ENCODE assay signal across 21 mouse cellular contexts in genomic region chr7:78549461-78549860, GRCm38 (mm10).
DNase-seq lines count a peak whose midpoint lies in the region; ATAC-seq and TF ChIP-seq lines count a peak whose summit lies in the region.
"Had no signal": no experiment of that assay in that cellular context is flagged by ENCODE, and none has a peak within 500 bp of the region (broad histone marks: within the 10 kb centered on the region; RNA-seq: fewer than 3 reads in every experiment).

No protein-coding gene starts in this region.

- no peaks in the 10 kb centered on the region for H3K36me3 ChIP-seq in lung, postnatal 0 days (ENCODE audit: insufficient read depth, low read length)
- H3K36me3 ChIP-seq in midbrain, postnatal 0 days (ENCODE audit: insufficient read depth, low read length) = no peaks in the 10 kb centered on the region
- H3K36me3 ChIP-seq: embryonic facial prominence, embryonic 13.5 days; heart, embryonic 10.5 days; hindbrain, embryonic 12.5 days had no signal

- no peak for TF ChIP-seq EP300 in lung, postnatal 0 days (IDR thresholded peaks at IDR 0.05)

- no peak overlapping the region for H3K9ac ChIP-seq in lung, postnatal 0 days (replicated peaks; ENCODE audit: low read depth)
- no peak overlapping the region for H3K9ac ChIP-seq in midbrain, postnatal 0 days (replicated peaks; ENCODE audit: low read length, poor library complexity, severe bottlenecking)
- H3K9ac ChIP-seq: embryonic facial prominence, embryonic 13.5 days; forebrain, embryonic 13.5 days; forebrain, postnatal 0 days; hindbrain, embryonic 12.5 days had no signal

- no peak for TF ChIP-seq CTCF in lung, postnatal 0 days (IDR thresholded peaks at IDR 0.05)
- no peak for TF ChIP-seq CTCF in midbrain, postnatal 0 days (IDR thresholded peaks at IDR 0.05)

- ATAC-seq in frontal cortex, adult (ENCODE audit: low TSS enrichment) = peak; percentile 63
- ATAC-seq in lung, postnatal 0 days = no peak
- no peak for ATAC-seq in midbrain, postnatal 0 days (ENCODE audit: low FRiP score)
- ATAC-seq: activated CD4-positive, CD25-positive, alpha-beta regulatory T cell, adult 4 months; forebrain, embryonic 13.5 days; forebrain, postnatal 0 days; hindbrain, embryonic 16.5 days; inflammation-experienced regulatory T-cells, adult 6 months; intestine, postnatal 0 days; Patski had no signal

- no peaks in the 10 kb centered on the region for H3K27me3 ChIP-seq in lung, postnatal 0 days (replicated peaks; ENCODE audit: insufficient read depth, low read length)
- H3K27me3 ChIP-seq in midbrain, postnatal 0 days (ENCODE audit: insufficient read depth, low read length) = no peaks in the 10 kb centered on the region
- H3K27me3 ChIP-seq: embryonic facial prominence, embryonic 13.5 days; forebrain, embryonic 13.5 days; hindbrain, embryonic 12.5 days; Patski had no signal

- no peak overlapping the region for H3K4me2 ChIP-seq in lung, postnatal 0 days (replicated peaks; ENCODE audit: low read depth, low read length)
- no peak overlapping the region for H3K4me2 ChIP-seq in midbrain, postnatal 0 days (ENCODE audit: low read depth, low read length, poor library complexity, severe bottlenecking)
- H3K4me2 ChIP-seq: embryonic facial prominence, embryonic 13.5 days; forebrain, embryonic 13.5 days; hindbrain, embryonic 12.5 days had no signal

- WGBS in lung, postnatal 0 days = 84% methylated on average over 8 of the region's 8 CpGs
- 90% methylated on average over 8 of the region's 8 CpGs for WGBS in midbrain, postnatal 0 days

- H3K4me1 ChIP-seq in lung, postnatal 0 days (ENCODE audit: insufficient read depth, low read depth, low read length) = no peaks in the 10 kb centered on the region
- H3K4me1 ChIP-seq in midbrain, postnatal 0 days (ENCODE audit: insufficient read depth, low read length) = no peaks in the 10 kb centered on the region
- H3K4me1 ChIP-seq: embryonic facial prominence, embryonic 13.5 days; forebrain, embryonic 13.5 days; heart, embryonic 10.5 days had no signal

- H3K4me3 ChIP-seq in lung, postnatal 0 days (ENCODE audit: low read depth, low read length) = no peak overlapping the region
- no peak overlapping the region for H3K4me3 ChIP-seq in midbrain, postnatal 0 days (ENCODE audit: low read depth, low read length)
- H3K4me3 ChIP-seq: embryonic facial prominence, embryonic 13.5 days; forebrain, embryonic 13.5 days; heart, embryonic 10.5 days; hindbrain, embryonic 12.5 days had no signal

- no peaks in the 10 kb centered on the region for H3K9me3 ChIP-seq in lung, postnatal 0 days (ENCODE audit: low read length)
- H3K9me3 ChIP-seq in midbrain, postnatal 0 days (ENCODE audit: low read length) = no peaks in the 10 kb centered on the region
- H3K9me3 ChIP-seq: embryonic facial prominence, embryonic 13.5 days; forebrain, embryonic 13.5 days; heart, embryonic 10.5 days; hindbrain, embryonic 12.5 days had no signal

- no peak for DNase-seq in frontal cortex, postnatal 36 days (ENCODE audit: low spot score in 2 of 2)
- DNase-seq in cerebellum, adult 18-20 months = peak; percentile 77 to 89
- DNase-seq in cerebellum, adult 9-11 months = peak; percentile 88
- DNase-seq in lung, postnatal 0 days (ENCODE audit: low spot score) = no peak
- no peak for DNase-seq in thymus, postnatal 14 days
- DNase-seq in midbrain, postnatal 0 days (ENCODE audit: low spot score) = no peak
- DNase-seq: forebrain, postnatal 0 days; gastrocnemius, postnatal 36 days; heart, adult 18-20 months; heart, postnatal 10 days; heart, postnatal 4 days had no signal

- no peak overlapping the region for H3K27ac ChIP-seq in lung, postnatal 0 days (ENCODE audit: low read length)
- no peak overlapping the region for H3K27ac ChIP-seq in midbrain, postnatal 0 days (ENCODE audit: low read depth, low read length)
- H3K27ac ChIP-seq: embryonic facial prominence, embryonic 13.5 days; forebrain, embryonic 13.5 days; heart, embryonic 10.5 days; hindbrain, embryonic 12.5 days had no signal

Comparison
In these comparisons a context has a peak if more than half of its experiments do, and no peak if none do; other contexts are left out.
1. DNase-seq: peak in cerebellum, adult 18-20 months (2 of 2) and cerebellum, adult 9-11 months (single experiment); none in frontal cortex, postnatal 36 days (0 of 2), lung, postnatal 0 days (single experiment), thymus, postnatal 14 days (single experiment) and midbrain, postnatal 0 days (single experiment).